ENCODE assay signal across 20 mouse cellular contexts in genomic region chr14:103626100-103626499, GRCm38 (mm10). TPM values are rescaled to one million over a fixed set of nuclear protein-coding genes. Genes with fewer than 3 reads are reported as not detected.
"Had no signal": no experiment of that assay in that cellular context is flagged by ENCODE, and none has a peak within 500 bp of the region (broad histone marks: within the 10 kb centered on the region; RNA-seq: fewer than 3 reads in every experiment).

No protein-coding gene starts in this region.

- H3K9ac ChIP-seq: liver, embryonic 12.5 days; liver, embryonic 14.5 days; midbrain, embryonic 12.5 days; neural tube, embryonic 13.5 days; neural tube, embryonic 15.5 days had no signal

- H3K36me3 ChIP-seq: liver, embryonic 12.5 days; midbrain, embryonic 10.5 days; midbrain, embryonic 12.5 days; neural tube, embryonic 13.5 days; neural tube, embryonic 15.5 days had no signal

- H3K4me3 ChIP-seq: liver, embryonic 12.5 days; midbrain, embryonic 10.5 days; midbrain, embryonic 12.5 days; myocyte; neural tube, embryonic 13.5 days; neural tube, embryonic 15.5 days had no signal

- H3K4me2 ChIP-seq: liver, embryonic 12.5 days; midbrain, embryonic 12.5 days; neural tube, embryonic 13.5 days; neural tube, embryonic 15.5 days had no signal

- H3K4me1 ChIP-seq: liver, embryonic 12.5 days; midbrain, embryonic 10.5 days; midbrain, embryonic 12.5 days; neural tube, embryonic 13.5 days; neural tube, embryonic 15.5 days had no signal

- H3K27ac ChIP-seq: liver, embryonic 12.5 days; liver, embryonic 14.5 days; midbrain, embryonic 10.5 days; midbrain, embryonic 12.5 days; neural tube, embryonic 13.5 days; neural tube, embryonic 15.5 days had no signal

- H3K27me3 ChIP-seq: liver, embryonic 12.5 days; midbrain, embryonic 12.5 days; neural tube, embryonic 13.5 days; neural tube, embryonic 15.5 days had no signal

- H3K9me3 ChIP-seq: liver, embryonic 12.5 days; midbrain, embryonic 10.5 days; midbrain, embryonic 12.5 days; neural tube, embryonic 13.5 days; neural tube, embryonic 15.5 days had no signal

- ATAC-seq: liver, embryonic 12.5 days; midbrain, embryonic 16.5 days had no signal

- DNase-seq: lung, adult 18-20 months; lung, postnatal 10 days; lung, postnatal 4 days; midbrain, embryonic 14.5 days; retina, postnatal 1 day; right cerebral cortex, adult 18-20 months; right cerebral cortex, postnatal 25 days; right cerebral cortex, postnatal 4 days; spleen, adult 18-20 months; thymus, adult 18-20 months; thymus, postnatal 14 days; thymus, postnatal 36 days had no signal

RNA-seq across cellular contexts. Expression of gene Slain1, which starts 23.9 kb away (rescaled TPM):
- polyA plus RNA-seq: myocyte had no signal
